Mouse (Mus musculus) testis, adult 2 months (tissue): Measurements from ENCODE around the gene Gm20503. TPM values are rescaled to one million over a fixed set of nuclear protein-coding genes. Genes with fewer than 3 reads are reported as not detected.

Experiments used
- H3K27ac ChIP-seq: fragments of 200-500 bp; 2 replicates; pipeline ENCODE4 v1.5.1; 2012; ENCODE audit warnings: low read depth, low read length; ENCODE audit not compliant: control insufficient read depth, insufficient read depth
- H3K27me3 ChIP-seq: fragments of 200-500 bp; 2 replicates; pipeline ENCODE4 v1.6.1; 2012; ENCODE audit warnings: mild to moderate bottlenecking, low read length, moderate library complexity; ENCODE audit not compliant: control insufficient read depth, insufficient read depth
- H3K36me3 ChIP-seq: fragments of 200-500 bp; 2 replicates; pipeline ENCODE4 v1.6.1; 2012; ENCODE audit warnings: mild to moderate bottlenecking, low read length; ENCODE audit not compliant: control insufficient read depth, insufficient read depth
- H3K4me1 ChIP-seq: fragments of 200-500 bp; 2 replicates; pipeline ENCODE4 v1.6.1; 2012; ENCODE audit warnings: low read length; ENCODE audit not compliant: control insufficient read depth, insufficient read depth
- H3K4me3 ChIP-seq: fragments of 200-500 bp; 2 replicates; pipeline ENCODE4 v1.5.1; 2012; ENCODE audit warnings: low read depth, mild to moderate bottlenecking, low read length, moderate library complexity, mixed read lengths; ENCODE audit not compliant: control insufficient read depth
- CTCF ChIP-seq: fragments of 200-500 bp; IDR thresholded peaks from 2 replicates; pipeline ENCODE4 v1.5.1; 2012; ENCODE audit warnings: low read depth, mild to moderate bottlenecking, inconsistent platforms, low read length, moderate library complexity; ENCODE audit not compliant: control insufficient read depth, insufficient read depth, insufficient replicate concordance
- POLR2A ChIP-seq: fragments of 200-500 bp; IDR thresholded peaks from 2 replicates; pipeline ENCODE4 v1.6.1; 2012; ENCODE audit warnings: low read depth, mild to moderate bottlenecking, inconsistent platforms, low read length, moderate library complexity; ENCODE audit not compliant: control insufficient read depth
- polyA plus RNA-seq: library from polyadenylated mRNA; depleted of rRNA; stranded (reverse); fragments of >200 nt; gene quantifications from 2 replicates; pipeline ENCODE4 v1.2.3, GENCODE M21; 2012

The Gm20503 gene
- polyA plus RNA-seq, 1 experiment: not detected

DNA sequence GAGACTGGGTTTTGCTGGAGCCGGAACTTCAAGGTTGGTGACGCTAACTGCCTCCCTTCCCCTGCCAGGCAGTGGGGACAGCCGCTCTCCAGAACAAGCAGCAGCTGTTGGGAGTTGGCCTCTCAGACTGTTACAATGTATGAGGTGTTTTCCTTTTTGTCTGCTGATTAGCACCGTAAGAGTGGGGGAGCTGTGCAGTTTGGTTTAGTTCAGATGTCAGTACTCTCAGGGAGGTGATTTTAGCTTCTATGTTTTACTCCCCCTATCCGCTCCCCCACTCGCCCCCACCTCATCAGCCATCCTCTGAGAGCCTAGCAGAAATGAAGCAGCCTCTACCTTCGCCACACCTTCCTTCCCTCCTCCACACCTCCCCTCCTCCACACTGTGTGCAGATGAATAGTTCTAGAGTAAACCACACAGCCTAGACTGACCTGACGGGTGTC lies 7.7 kb upstream of the Gm20503 start:
- Histone ChIP-seq H3K27me3 (no peaks in the 10 kb centered on the region), H3K27ac (peak overlapping the region; percentile 44; the same call in 1 of the 2 replicates), H3K36me3 (no peaks in the 10 kb centered on the region), H3K4me1 (peaks cover 10% of the 10 kb centered on the region), H3K4me3 (0 out of 2 replicates have a peak overlapping the region, but pooled peaks have one; percentile 3)
- TF ChIP-seq CTCF (no peak), POLR2A (no peak)

DNA sequence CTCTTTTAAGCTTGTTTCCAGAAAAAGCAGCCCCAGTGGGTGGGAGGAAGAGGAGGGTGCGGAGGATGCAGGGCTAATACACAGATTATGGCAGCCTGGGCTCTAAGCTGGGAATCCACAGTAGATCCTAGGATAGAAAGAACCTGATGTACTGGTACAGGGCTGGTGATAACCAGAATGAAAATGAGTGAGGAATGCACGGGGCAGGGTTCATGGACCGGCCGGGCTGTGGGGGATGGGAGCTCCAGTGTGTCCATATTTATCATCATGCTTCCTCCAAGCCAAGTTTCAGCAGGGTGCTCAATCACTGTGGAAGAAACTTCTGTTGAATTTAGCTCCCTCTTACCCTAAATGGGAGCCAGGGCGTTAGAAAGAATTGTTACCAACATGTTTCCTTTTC lies 5.9 kb upstream of the Gm20503 start:
- H3K4me3 ChIP-seq: no peak overlapping the region
- H3K27me3 ChIP-seq: no peaks in the 10 kb centered on the region
- H3K27ac ChIP-seq: no peak overlapping the region
- peaks cover 10% of the 10 kb centered on the region for H3K4me1 ChIP-seq
- no peak for TF ChIP-seq POLR2A
- no peak for TF ChIP-seq CTCF
- H3K36me3 ChIP-seq: no peaks in the 10 kb centered on the region

GRCm38 (mm10) chr4:58998688-58999087 lies 4.3 kb upstream of the Gm20503 start:
- no peak overlapping the region for H3K4me3 ChIP-seq
- no peaks in the 10 kb centered on the region for H3K36me3 ChIP-seq
- TF ChIP-seq POLR2A (no peak), CTCF (no peak)
- H3K27ac ChIP-seq: peak overlapping the region; percentile 24; the same call in 1 of the 2 replicates
- H3K27me3 ChIP-seq: no peaks in the 10 kb centered on the region
- H3K4me1 ChIP-seq: peaks cover 10% of the 10 kb centered on the region

- Histone ChIP-seq H3K27ac (no peak overlapping the region), H3K36me3 (no peaks in the 10 kb centered on the region), H3K4me3 (no peak overlapping the region), H3K27me3 (no peaks in the 10 kb centered on the region), H3K4me1 (peaks cover 13% of the 10 kb centered on the region)
- TF ChIP-seq POLR2A: no peak
- peak; percentile 81; the same call in 1 of the 2 replicates for TF ChIP-seq CTCF
Measured at GRCm38 (mm10) chr4:58999686-59000085, 3.3 kb upstream of the Gm20503 start.

DNA sequence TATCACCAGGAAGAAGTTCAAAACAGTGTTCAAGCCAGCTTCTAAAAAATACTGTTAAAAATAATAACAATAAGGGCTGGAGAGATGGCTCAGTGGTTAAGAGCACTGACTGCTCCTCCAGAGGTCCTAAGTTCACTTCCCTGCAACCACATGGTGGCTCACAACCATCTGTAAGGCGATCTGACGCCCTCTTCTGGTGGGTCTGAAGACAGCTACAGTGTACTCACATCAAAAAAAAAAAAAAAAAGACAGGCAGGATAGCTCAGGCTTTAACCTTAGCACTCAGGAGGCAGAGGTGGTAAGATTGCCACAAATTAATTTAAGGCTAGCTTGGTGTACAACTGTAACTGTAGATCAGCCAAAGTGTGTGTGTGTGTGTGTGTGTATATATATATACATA lies 2.4 kb upstream of the Gm20503 start:
- H3K36me3 ChIP-seq: no peaks in the 10 kb centered on the region
- TF ChIP-seq POLR2A (no peak), CTCF (peak; percentile 18; the same call in 1 of the 2 replicates)

GRCm38 (mm10) chr4:59003806-59004200 lies 793 bp downstream of the Gm20503 start:
- no peaks in the 10 kb centered on the region for H3K27me3 ChIP-seq
- H3K4me1 ChIP-seq: peaks cover 8% of the 10 kb centered on the region
- no peak overlapping the region for H3K27ac ChIP-seq
- H3K36me3 ChIP-seq: no peaks in the 10 kb centered on the region
- TF ChIP-seq CTCF (no peak), POLR2A (no peak)
- H3K4me3 ChIP-seq: peak overlapping the region; percentile 96

More for the DNA sequence above, 2.4 kb upstream of the Gm20503 start:
- Histone ChIP-seq H3K27ac (no peak overlapping the region), H3K27me3 (no peaks in the 10 kb centered on the region), H3K4me1 (peaks cover 7% of the 10 kb centered on the region), H3K4me3 (no peak overlapping the region)

GRCm38 (mm10) chr4:59006211-59006610 lies 3.2 kb downstream of the Gm20503 start:
- H3K4me3 ChIP-seq: no peak overlapping the region
- no peaks in the 10 kb centered on the region for H3K36me3 ChIP-seq
- peaks cover 8% of the 10 kb centered on the region for H3K4me1 ChIP-seq
- no peaks in the 10 kb centered on the region for H3K27me3 ChIP-seq
- no peak overlapping the region for H3K27ac ChIP-seq
- TF ChIP-seq CTCF (no peak), POLR2A (no peak)

DNA sequence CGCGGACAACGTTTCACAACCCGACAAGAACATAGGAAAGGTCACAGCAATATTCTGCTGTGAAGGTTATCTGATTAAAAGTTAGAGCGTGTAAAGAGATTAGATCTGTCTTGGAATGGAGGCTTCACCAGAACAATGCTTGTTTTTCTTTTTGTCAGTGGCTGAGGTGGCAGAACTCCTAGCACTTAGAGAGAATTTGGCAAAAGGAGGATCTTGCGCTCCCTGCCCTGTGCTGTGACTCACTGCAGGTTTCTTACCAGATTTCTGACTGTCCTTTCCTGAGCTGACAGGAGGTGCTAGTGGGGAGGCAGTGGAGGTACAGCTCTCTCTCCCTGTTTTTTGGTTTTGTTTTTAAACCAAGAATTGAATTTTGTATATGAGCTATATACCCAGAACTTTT lies 4.0 kb downstream of the Gm20503 start:
- Histone ChIP-seq H3K27me3 (no peaks in the 10 kb centered on the region), H3K4me3 (no peak overlapping the region), H3K27ac (no peak overlapping the region), H3K4me1 (peaks cover 8% of the 10 kb centered on the region), H3K36me3 (no peaks in the 10 kb centered on the region)
- no peak for TF ChIP-seq POLR2A
- no peak for TF ChIP-seq CTCF
